Mouse (Mus musculus): ENCODE results near the gene Nek10.

- TF ChIP-seq CTCF (conservative IDR thresholded peaks at IDR 0.05 in 1 of 2, IDR thresholded peaks at IDR 0.05 in 1 of 2; ENCODE audit: low read depth in 2 of 2, low read length in 2 of 2) (no peak), BHLHE40 (IDR thresholded peaks at IDR 0.05; ENCODE audit: low read depth, low read length) (no peak), SMC3 (IDR thresholded peaks at IDR 0.05; ENCODE audit: low read depth, low read length) (no peak), ETS1 (conservative IDR thresholded peaks at IDR 0.05; ENCODE audit: low read depth, low read length) (no peak), NELFE (IDR thresholded peaks at IDR 0.05; ENCODE audit: low read depth, low read length) (no peak), POLR2A (IDR thresholded peaks at IDR 0.05; ENCODE audit: low read depth, low read length) (no peak)
Measured at GRCm38 (mm10) chr14:14974156-14974555, 170.9 kb downstream of the Nek10 start.
